Mouse (Mus musculus): ENCODE data around the gene Ntsr2. TPM values are rescaled to one million over a fixed set of nuclear protein-coding genes. Genes with fewer than 3 reads are reported as not detected.

The Ntsr2 gene
- polyA plus RNA-seq (2021; fragmentation: Nextera tagmentation): 240 and 282 TPM in 2 replicates
- long read RNA-seq, experiment 1, transcript Ntsr2-205 (3 exons, 2,757 nt): minor isoform, 109 of 593 reads
- long read RNA-seq, experiment 1, transcript Ntsr2-202 (4 exons, 846 nt): minor isoform, 66 of 593 reads
- long read RNA-seq, experiment 1, transcript Ntsr2-203 (4 exons, 1,028 nt): minor isoform, 38 of 593 reads
- long read RNA-seq, experiment 1, transcript Ntsr2-201 (4 exons, 1,524 nt): major isoform, 303 of 593 reads
- long read RNA-seq, experiment 1, partial matches to known transcripts: 9 of 593 reads
- long read RNA-seq, experiment 1, other reads (novel, unspliced or antisense): 68 of 593 reads
- long read RNA-seq, experiment 2, transcript Ntsr2-202 (4 exons, 846 nt): minor isoform, 61 of 310 reads
- long read RNA-seq, experiment 2, transcript Ntsr2-201 (4 exons, 1,524 nt): major isoform, 178 of 310 reads
- long read RNA-seq, experiment 2, transcript Ntsr2-203 (4 exons, 1,028 nt): minor isoform, 21 of 310 reads
- long read RNA-seq, experiment 2, partial matches to known transcripts: 16 of 310 reads
- long read RNA-seq, experiment 2, other reads (novel, unspliced or antisense): 32 of 310 reads

GRCm38 (mm10) chr12:16653332-16654093, at the start of gene Ntsr2:
Ntsr2 (plus strand) TSS chr12:16653382.

DNA sequence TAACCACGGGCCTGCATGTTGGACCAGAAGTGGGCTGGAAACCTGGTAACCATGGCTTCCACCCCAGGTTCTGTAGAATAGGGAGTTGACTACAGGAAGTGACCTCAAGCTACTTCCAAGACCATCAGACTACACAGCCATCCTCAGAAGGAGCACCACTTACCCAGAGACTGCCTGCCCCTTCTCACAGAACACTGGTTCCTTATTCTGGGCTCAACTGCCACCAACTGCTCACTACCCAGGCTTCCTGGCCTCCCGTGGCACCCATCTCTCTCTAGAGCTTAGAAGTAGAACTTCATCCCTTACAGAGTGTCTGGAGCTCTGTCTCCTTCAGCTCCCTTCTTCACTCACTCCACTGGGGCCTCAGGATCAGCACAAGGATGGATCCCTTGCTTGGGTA, 42.2 kb upstream of the Ntsr2 start, which contains the start of gene Lpin1:
Lpin1 (minus strand) TSS at position 31 of the 400 bp plus-strand sequence.

Other genes with a start within 250 kb of the Ntsr2 start
- 5.6 and 7.1 TPM in 2 replicates for gene Lpin1, start 42.4 kb upstream of the Ntsr2 start, polyA plus RNA-seq (2021; fragmentation: Nextera tagmentation)
- gene Greb1, start 147.5 kb downstream of the Ntsr2 start, polyA plus RNA-seq (2021; fragmentation: Nextera tagmentation): 0.25 and 0.51 TPM in 2 replicates
- gene E2f6, start 157.6 kb downstream of the Ntsr2 start, polyA plus RNA-seq (2021; fragmentation: Nextera tagmentation): 5.7 and 28.5 TPM in 2 replicates
- gene Rock2, start 241.5 kb downstream of the Ntsr2 start, polyA plus RNA-seq (2021; fragmentation: Nextera tagmentation): 15.7 and 17.5 TPM in 2 replicates

All from left cerebral cortex, adult 6 months (tissue).